Mouse (Mus musculus): ENCODE data around the gene Tfap2e. TPM values are rescaled to one million over a fixed set of nuclear protein-coding genes. Genes with fewer than 3 reads are reported as not detected.

Tfap2e gene
- total RNA-seq, 2 experiments from 2014 or later: not detected

DNA sequence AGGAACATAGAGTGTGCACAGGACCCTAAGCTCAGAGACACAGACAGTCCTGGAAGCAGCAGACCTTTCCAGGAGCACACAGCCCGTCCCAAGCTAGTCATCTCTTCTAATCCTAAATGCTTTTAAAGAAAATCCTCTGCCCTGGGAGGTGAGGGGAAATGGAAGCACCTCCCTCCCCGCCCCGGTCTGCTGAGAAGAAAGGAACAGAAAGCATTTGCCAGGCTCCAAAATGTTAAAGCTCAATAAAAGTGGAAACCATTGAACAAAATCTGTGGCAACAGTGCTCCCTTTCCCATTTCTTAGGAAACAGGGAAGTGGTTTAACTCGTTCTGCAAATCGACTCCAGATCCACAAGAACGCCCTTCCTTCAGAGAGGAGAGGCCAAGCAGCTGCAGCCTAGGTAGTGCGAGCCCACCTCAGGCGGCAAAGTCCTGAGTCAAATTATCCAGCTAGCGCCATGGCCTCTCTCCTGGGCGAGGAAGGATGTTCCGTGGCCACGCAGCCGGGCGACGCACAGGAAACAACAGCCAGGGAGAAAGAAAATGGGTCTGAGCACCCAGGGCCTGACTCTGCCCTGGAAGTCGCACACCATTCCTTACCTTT lies 1.9 kb downstream of the Tfap2e start:
- intact Hi-C loops (cut with DNase I): no loop called here
- no peak for DNase-seq (ENCODE audit: low spot score in 2 of 2)

DNA sequence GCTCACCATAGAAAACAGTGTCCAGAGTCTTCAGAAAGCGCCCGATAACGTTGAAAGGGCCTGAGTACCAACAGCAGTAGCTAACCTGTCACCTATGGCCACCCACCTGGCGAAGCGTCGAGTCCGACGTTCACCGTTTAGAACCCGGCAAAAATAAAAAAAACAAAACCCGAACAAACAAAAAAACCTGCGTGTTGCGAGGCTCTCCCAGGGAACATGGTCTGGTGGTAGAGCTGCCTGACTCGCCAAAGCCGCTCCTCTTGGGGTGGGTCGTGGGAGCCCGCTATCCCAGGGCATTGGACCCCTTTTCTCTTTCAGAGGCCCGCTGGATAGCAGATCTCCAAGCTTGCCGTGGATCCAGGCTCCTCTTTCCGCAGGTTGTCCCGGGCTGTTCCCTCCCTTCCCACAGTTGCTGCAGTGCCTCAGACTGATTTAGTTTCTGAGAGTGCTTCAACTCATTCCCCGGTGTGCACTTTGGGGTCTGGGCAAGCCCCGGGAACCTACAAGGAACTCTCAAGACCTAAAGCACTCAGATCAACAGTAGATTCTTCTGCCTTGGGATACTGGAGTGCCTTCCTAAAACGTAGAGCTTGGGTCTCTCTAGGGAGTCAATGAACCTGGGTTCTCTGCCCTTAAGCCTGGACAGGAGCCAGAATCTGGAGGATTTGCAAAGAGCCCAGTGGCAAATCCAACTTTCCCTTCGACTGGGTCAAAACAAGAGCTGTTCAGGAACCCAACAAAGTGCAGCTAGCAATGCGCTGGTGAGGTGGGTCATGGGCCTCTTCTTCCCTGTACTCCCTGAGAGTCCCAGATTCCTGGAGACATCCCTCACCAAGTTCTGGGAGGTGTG lies 3.3 kb downstream of the Tfap2e start:
- no peak for DNase-seq (ENCODE audit: low spot score in 2 of 2)
- intact Hi-C loops (cut with DNase I): no loop called here

DNA sequence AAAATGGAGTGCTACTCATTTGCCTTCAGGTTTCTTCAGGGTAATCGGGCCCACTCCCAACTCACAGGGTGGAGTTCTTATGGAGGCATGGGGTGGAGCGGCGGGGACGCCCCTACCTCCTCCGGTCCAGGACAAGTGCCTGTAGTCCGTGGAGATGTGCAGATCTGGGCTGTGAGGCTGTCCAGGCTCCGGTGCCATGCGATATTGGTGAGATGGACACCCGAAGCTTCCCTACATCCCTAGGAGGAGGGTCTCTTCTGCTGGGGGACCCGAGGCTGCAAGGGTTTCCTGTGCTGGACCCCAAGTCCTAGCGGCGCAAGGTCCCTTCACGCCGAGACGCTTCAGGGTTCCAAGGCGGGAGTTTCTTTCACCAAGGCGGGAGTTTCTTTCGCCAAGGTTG lies 3.9 kb downstream of the Tfap2e start:
- DNase-seq (ENCODE audit: low spot score in 2 of 2): no peak
- intact Hi-C loops (cut with DNase I): no loop called here

DNA sequence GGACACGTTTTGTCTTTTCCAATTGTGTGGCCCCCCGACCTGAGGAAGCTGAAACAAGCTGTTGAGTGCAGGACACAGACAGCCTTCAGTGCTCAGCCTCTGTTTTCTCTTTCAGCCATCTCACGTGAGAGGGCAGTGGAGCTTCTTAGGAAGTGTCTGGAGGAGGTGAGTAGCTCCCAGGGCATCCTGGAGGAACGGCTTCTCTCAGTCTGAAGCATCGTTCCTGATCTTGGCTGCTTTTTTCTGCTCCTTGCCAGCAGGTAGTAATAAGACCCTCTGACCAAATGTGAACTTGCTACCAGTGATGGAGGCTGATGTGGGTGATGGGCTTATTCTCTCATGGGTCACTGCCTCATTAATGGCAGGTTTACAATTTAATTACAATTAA lies 28.6 kb downstream of the Tfap2e start:
- intact Hi-C loops (cut with DNase I): no loop called here
- DNase-seq (ENCODE audit: low spot score in 2 of 2): no peak

DNA sequence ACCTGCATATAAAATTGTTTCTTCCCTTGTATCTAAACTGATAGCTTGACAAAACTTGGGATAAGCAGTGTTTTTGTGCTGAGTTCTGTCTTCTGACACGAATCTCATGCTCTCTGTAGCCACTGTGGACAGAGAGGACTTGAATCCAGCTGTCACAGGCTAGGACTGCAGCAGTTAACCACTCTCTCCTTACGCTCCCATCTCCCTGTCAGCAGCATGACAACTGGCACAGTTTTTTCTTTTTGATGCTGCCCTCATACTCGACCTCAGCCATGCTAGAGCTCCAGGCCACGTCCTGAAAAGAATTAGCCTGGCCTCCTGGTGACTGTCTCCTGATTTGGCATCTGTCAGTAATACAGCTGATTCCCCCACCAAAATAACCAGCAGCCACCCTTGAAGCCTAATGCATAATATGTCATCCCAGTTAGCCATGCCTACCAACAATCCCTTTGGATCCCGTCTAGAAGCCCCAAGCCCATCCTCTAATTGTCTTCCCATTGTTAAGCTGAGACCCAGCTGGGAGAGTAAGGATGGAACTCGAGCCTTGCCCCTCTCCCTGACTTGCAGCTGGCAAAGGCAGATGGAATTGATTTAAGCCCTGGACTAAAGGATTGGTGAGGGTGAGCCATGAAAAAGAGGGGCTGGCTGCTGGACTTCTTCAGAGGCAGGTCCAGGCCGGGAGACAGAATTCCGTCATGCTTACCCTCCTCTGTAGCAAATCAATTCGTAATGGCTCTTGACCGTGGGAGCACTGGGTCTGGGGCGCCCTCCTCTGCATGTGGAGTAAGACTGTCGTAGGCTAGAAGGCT lies 29.2 kb downstream of the Tfap2e start:
- intact Hi-C loops (cut with DNase I): no loop called here
- no peak for DNase-seq (ENCODE audit: low spot score in 2 of 2)

DNA sequence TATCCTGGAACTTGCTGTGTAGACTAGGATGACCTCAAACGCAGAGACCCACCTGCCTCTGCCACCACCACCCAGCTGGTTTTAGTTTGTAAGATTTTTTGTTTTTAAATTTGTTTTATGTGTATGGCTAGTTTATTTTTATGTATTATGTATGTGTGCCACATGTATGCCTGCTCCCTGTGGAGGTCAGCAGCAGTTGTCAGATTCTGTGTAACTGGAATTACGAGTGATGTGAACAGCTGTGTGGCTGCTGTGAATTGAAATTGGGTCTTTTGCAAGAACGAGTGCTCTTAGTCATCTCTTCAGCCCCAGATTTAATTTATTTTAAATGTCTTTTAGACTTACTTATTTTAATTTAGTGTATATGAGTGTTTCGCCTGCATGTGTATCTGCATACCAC lies 39.1 kb downstream of the Tfap2e start:
- no peak for DNase-seq (ENCODE audit: low spot score in 2 of 2)
- intact Hi-C loops (cut with DNase I): no loop called here

DNA sequence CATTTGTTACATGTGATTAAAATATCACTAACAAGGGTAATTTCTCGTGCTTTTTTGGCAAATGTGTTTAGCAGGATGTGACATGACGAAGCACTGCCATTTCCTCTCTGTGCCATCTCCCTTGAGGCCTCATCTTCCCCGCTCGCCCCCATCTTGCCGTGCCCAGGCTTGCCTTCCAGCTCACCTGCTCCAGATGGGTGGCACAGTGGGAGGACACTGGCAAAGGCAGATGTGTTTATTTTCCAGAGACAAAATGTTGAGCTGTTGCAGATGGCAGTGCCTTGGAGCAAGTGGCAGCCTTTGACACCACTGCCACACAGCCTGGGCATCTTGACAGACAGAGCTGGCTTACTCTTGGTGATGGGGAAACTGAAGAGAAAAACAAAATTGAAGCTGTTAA lies 43.0 kb downstream of the Tfap2e start:
- intact Hi-C loops (cut with DNase I): no loop called here
- DNase-seq (ENCODE audit: low spot score in 2 of 2): no peak

DNA sequence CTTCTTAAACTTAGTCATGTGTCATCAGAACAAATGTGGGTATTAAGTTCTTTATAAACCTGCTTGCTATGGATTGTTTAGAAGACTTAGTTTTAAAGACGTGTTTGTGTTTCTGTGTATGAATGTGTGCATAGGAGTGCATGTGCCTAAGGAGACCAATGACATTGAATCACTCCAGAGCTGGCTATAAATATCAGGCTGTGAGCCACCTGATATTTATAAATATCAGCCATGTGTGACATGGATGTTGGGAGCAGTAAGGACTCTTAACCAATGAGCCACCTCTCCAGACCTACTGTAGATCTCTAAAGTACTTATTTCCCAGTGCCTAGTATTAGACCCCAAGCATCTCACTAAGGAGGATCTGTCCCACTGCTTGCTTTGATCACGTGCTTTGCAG lies 46.6 kb downstream of the Tfap2e start:
- intact Hi-C loops (cut with DNase I): no loop called here
- no peak for DNase-seq (ENCODE audit: low spot score in 2 of 2)

DNA sequence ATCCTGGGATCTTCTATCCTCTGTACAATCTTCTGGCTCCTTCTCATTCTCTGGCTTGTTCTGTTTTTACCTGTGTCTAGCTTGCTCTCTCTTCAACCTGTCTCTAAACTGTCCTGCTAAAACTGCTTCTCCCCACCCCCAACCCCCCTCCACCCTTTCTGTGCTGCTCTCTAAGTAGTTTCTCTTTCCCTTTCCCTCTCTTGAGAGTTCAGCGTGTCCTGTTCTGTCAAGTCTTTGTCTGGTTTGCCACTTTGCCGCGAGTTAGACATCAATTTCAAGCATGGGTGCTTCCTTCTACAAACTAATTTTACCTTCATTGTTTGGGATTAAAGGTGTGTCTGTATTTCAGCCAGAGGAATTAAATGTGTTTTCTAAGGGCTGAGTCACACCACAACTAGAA lies 53.0 kb downstream of the Tfap2e start:
- intact Hi-C loops (cut with DNase I): loop anchor here (5.0 kb wide), 1 partner anchor 51 kb away; no protein-coding TSS in a partner anchor
- no peak for DNase-seq (ENCODE audit: low spot score in 2 of 2)

DNA sequence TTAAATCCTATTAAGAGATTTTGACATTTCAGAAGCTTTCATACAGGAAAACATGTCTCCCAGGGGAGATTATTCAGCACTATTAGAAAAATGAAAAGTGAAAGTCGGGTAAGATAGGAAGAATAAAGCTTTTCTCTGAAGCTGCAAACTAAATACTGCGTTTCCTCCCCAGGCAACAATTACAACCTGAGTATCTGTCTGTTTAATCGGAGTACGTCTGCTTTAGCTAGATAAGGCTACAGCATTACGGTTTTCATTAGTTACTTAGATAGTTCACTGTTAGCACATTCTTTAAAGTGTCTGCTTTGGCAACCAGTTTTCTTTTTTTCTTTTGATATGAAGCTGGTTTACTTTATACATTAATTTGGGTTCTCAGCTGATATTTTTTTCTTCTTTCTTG lies 53.7 kb downstream of the Tfap2e start:
- intact Hi-C loops (cut with DNase I): loop anchor here (5.0 kb wide), 1 partner anchor 50 kb away; no protein-coding TSS in a partner anchor
- DNase-seq (ENCODE audit: low spot score in 2 of 2): no peak

DNA sequence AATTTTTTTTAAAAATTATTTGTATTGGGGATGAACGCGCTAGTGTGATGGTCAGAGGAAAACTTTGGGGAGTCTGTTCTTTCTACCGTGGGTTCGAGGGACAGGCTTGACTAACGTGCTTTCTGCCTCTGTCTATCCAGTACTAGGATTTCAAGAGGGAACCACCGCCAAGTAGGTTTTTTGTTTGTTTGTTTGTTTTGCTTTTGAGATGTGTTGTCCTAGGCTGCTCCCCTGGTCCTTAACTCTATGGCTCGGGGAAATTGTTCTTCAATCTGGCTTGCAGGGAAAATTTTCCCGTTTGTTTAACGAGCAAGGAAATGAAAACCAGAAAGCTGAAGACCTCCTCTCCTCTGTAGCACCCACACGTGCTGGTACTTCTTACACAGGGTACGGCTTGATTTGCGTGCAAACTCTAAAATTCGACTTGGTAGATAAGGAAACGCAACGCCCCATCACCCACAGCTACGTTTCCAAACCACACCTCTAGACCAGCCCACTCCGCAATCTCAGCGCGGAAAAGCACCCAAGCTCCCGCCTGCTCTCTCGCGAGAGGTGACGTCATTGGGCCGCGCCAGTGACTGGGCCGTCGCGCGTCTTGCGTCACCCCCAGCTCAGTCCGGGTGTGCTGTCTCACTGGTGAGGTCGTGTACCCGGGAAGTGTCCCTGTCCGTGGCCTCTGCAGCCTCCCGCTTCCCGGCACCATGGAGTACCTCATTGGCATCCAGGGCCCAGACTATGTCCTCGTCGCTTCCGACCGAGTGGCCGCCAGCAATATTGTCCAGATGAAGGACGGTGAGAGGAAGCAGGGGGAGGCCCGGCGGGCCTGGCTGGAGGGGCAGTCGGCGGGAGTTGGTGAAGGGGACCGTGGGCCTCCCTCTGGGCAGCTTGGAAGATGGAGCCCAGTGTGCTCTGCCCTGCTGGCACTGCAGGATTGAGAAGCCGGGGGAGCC lies 58.7 kb downstream of the Tfap2e start, which contains the start of gene Psmb2:
TSS of gene Psmb2 (plus strand) at position 577 of the 950 bp plus-strand sequence.
- peak; percentile 99 for DNase-seq (ENCODE audit: low spot score in 2 of 2)
- intact Hi-C loops (cut with DNase I): no loop called here

DNA sequence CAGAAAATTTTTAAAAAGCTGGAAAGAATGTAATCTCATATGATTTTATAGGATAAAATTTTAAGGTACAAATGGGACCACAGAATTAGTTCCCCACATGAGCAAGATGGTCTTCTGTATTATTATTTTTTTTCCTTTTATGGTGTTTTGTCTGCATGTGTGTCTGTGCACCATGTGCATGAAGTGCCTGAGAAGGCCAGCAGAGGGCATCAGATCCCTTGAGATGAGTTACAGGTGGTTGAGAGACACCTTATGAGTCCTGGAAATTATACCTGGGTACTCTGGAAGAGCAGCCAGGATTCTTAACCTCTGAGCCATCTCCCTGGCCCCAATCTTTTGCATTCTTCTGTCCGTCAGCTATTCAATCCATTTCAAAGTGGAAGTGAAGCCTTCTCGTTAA lies 69.0 kb downstream of the Tfap2e start:
- intact Hi-C loops (cut with DNase I): no loop called here
- DNase-seq (ENCODE audit: low spot score in 2 of 2): no peak

Other genes with a start within 250 kb of the Tfap2e start
- gene Ago4, start 202.8 kb downstream of the Tfap2e start, total RNA-seq (2021): 1 to 10 TPM; 5.1 to 7.5 TPM
- 1 to 10 TPM in 1 of 2 experiments, under 1 TPM in 1; 0.79 to 1.1 TPM for gene Clspn, start 179.3 kb downstream of the Tfap2e start, total RNA-seq (2021)
- 10 to 100 TPM; 71.5 to 80.3 TPM for gene 5730409E04Rik, start 126.4 kb downstream of the Tfap2e start, total RNA-seq (2021)
- 100 to 1,000 TPM in 1 of 2 experiments, 10 to 100 TPM in 1; 95.5 to 100 TPM for gene Psmb2, start 58.6 kb downstream of the Tfap2e start, total RNA-seq (2021)
- gene Ncdn, start 17.2 kb upstream of the Tfap2e start, total RNA-seq (2021): 100 to 1,000 TPM; 924 to 951 TPM
- 10 to 100 TPM; 53.7 to 56.7 TPM for gene AU040320, start 17.3 kb upstream of the Tfap2e start, total RNA-seq (2021)
- gene Zmym4, start 231.9 kb upstream of the Tfap2e start, total RNA-seq (2021): 10 to 100 TPM; 43.4 to 61.0 TPM